Mouse (Mus musculus) T-helper 1 cell (primary cell): ENCODE measurements around the gene Tor3a.
"Not testable (repeated sequence)": the region's sequence is repeated elsewhere in the genome, so short reads cannot be mapped to it uniquely, and the experiment has no call there.

Experiments used
- in situ Hi-C: fragments of 300-600 bp; cut with MboI, MseI; formaldehyde crosslinking; loops from one replicate; pipeline ENCODE4 v1.15.1; 2025; ENCODE audit warnings: high pct_unique_total_duplicates

Gene Tor3a

GRCm38 (mm10) chr1:156671921-156672320 is 2.2 kb downstream of the Tor3a start:
- in situ Hi-C loops = no loop called here

GRCm38 (mm10) chr1:156669208-156669983 is 4.8 kb downstream of the Tor3a start:
- in situ Hi-C loops = no loop called here

GRCm38 (mm10) chr1:156668602-156669001 is 5.6 kb downstream of the Tor3a start:
- in situ Hi-C loops = no loop called here

GRCm38 (mm10) chr1:156667141-156667926 is 6.8 kb downstream of the Tor3a start:
- in situ Hi-C loops = no loop called here

GRCm38 (mm10) chr1:156665777-156666176 is 8.4 kb downstream of the Tor3a start:
- in situ Hi-C loops = no loop called here

- in situ Hi-C loops = not testable (repeated sequence)
These were observed 13.4 kb downstream of the Tor3a start for GRCm38 (mm10) chr1:156660660-156661236.

- in situ Hi-C loops = no loop called here
These were observed 14.1 kb downstream of the Tor3a start for GRCm38 (mm10) chr1:156659906-156660659.

- in situ Hi-C loops = no loop called here
These were observed 15.5 kb downstream of the Tor3a start for GRCm38 (mm10) chr1:156658676-156659075.

GRCm38 (mm10) chr1:156657523-156657922 is 16.6 kb downstream of the Tor3a start:
- in situ Hi-C loops = no loop called here

GRCm38 (mm10) chr1:156654735-156655530 is 19.2 kb downstream of the Tor3a start:
- in situ Hi-C loops = no loop called here

- in situ Hi-C loops = no loop called here
These were observed 21.9 kb downstream of the Tor3a start for GRCm38 (mm10) chr1:156652189-156652822.

- in situ Hi-C loops = no loop called here
These were observed 23.5 kb downstream of the Tor3a start for GRCm38 (mm10) chr1:156650631-156651030.

- in situ Hi-C loops = no loop called here
These were observed 25.5 kb downstream of the Tor3a start for GRCm38 (mm10) chr1:156648705-156649104.

GRCm38 (mm10) chr1:156645971-156646370 is 28.2 kb downstream of the Tor3a start:
- in situ Hi-C loops = no loop called here

GRCm38 (mm10) chr1:156644780-156645523 is 29.2 kb downstream of the Tor3a start:
- in situ Hi-C loops = no loop called here

GRCm38 (mm10) chr1:156644061-156644460 is 30.1 kb downstream of the Tor3a start:
- in situ Hi-C loops = no loop called here

- in situ Hi-C loops = no loop called here
These were observed 31.3 kb downstream of the Tor3a start for GRCm38 (mm10) chr1:156642813-156643212.

- in situ Hi-C loops = no loop called here
These were observed 32.3 kb downstream of the Tor3a start for GRCm38 (mm10) chr1:156641808-156642207.

- in situ Hi-C loops = no loop called here
These were observed 33.6 kb downstream of the Tor3a start for GRCm38 (mm10) chr1:156640577-156640976.

- in situ Hi-C loops = loop anchor here (10.0 kb wide), 1 partner anchor 165 kb away; the partner anchor contains the start of gene Soat1
These were observed 34.7 kb downstream of the Tor3a start for GRCm38 (mm10) chr1:156639455-156639854.
